Mouse (Mus musculus) granulocyte monocyte progenitor cell, adult 5-6 weeks (primary cell): ENCODE results near the gene Ferd3l. TPM values are rescaled to one million over a fixed set of nuclear protein-coding genes. Genes with fewer than 3 reads are reported as not detected.

ENCODE experiments used
- ATAC-seq: replicated peaks from 2 replicates; pipeline ENCODE4 v1.8.0; 2016; ENCODE audit warnings: mild to moderate bottlenecking, moderate TSS enrichment, inconsistent platforms; ENCODE audit not compliant: poor library complexity, severe bottlenecking
- total RNA-seq, 2 experiments: library from RNA; stranded (forward) in 1 of 2; stranded (reverse) in 1 of 2; fragments of 200-712, 200-1000 nt in 1 of 2; fragments of >200 nt in 1 of 2; fragmentation: Nextera tagmentation in 1 of 2; gene quantifications; 2 replicates each; pipeline ENCODE4 v1.2.3; 2014 to 2017

The Ferd3l gene
- total RNA-seq (2014; fragmentation: Nextera tagmentation) (not detected in 2 replicates), total RNA-seq (2017) (not detected in 2 replicates)

- no peak for ATAC-seq
These were observed at the start of gene Ferd3l for GRCm38 (mm10) chr12:33928331-33929192. Gene Ferd3l, plus strand, starts transcription at chr12:33928425.

GRCm38 (mm10) chr12:33893956-33894355, 34.3 kb upstream of the Ferd3l start:
- no peak for ATAC-seq

DNA sequence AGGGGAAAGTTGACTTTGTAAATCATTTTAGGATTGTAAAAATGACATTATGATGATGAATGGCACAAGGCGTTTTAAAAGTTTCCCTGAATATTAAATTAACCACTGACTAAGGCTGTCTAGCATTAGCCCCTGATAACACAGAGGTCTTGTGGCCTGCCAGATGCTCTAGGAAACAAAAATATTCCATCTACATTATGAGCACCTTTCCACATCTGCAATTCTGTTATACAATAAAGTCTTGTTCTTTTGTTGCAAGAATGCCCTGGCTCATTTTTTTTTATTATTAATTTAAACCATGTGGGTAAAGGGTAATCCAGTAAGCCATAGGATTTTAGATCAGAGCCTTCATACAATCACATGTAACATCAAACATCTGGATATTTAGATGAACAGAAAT, 33.6 kb upstream of the Ferd3l start:
- no peak for ATAC-seq

GRCm38 (mm10) chr12:33926751-33927150, 1.5 kb upstream of the Ferd3l start:
- no peak for ATAC-seq

GRCm38 (mm10) chr12:33927334-33928098, 709 bp upstream of the Ferd3l start:
- no peak for ATAC-seq

GRCm38 (mm10) chr12:33952843-33953242, 24.6 kb downstream of the Ferd3l start:
- no peak for ATAC-seq

DNA sequence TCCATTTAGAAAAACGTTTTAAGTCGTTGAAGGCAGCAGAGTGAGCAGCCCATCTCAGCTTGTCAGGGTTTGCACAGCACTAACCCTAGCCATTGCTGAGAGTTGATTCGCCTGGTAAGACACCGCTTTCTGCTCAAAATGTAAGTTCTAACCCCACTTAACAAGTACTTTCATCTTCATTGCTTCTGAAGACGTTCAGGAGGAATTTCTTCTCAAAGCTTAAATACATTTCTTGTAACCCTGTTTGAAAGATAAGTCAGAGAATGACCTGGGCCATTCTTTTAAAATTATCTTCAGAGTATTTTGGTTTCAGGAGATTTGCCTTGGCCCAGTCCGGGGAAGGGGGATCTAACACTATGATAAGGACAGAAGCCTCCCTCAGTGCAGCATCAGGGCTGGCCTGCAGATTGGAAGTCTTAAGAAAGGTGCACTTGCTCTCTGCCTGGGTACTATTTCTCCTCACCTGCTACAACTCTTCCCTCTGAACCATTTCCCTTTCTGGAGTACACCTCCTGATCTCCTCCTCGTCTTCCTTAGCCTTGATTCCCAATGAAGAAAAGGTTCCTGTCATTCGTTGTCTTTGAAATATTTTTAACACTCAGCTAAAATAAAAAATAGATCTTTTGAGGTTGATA, 26.8 kb downstream of the Ferd3l start:
- no peak for ATAC-seq

GRCm38 (mm10) chr12:33955606-33956295, 27.5 kb downstream of the Ferd3l start:
- no peak for ATAC-seq

- no peak for ATAC-seq
These were observed 28.6 kb downstream of the Ferd3l start for GRCm38 (mm10) chr12:33956576-33957399.

DNA sequence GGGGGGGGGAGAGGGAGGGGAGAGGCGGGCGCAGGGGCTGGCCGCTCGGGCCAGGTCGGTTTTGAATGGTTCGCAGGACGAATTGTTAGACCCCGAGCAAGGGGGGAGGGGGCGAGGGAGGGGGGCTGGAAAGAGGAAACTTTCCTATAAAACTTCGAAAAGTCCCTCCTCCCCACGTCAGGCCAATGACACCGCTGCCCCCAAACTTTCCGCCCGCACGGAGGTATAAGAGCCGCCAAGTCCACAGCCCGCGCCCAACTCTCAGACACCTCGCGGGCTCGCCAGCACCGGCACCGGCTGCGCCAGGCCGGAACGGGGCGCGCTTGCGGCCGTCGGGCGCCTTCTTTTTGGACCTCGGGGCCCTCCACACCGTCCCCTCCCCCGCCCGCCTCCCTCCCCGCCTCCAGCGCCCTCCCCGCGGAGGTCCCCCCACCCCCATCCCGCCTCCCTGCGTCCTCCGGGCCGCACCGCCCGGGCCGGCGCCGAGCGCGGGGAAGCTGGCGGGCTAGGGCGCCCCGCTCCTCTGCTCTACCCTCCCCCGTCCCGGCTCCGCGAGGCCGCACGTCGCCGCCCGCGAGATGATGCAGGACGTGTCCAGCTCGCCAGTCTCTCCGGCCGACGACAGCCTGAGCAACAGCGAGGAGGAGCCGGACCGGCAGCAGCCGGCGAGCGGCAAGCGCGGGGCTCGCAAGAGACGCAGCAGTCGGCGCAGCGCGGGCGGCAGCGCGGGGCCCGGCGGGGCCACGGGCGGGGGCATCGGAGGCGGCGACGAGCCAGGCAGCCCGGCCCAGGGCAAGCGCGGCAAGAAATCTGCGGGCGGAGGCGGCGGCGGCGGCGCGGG, 29.4 kb downstream of the Ferd3l start, which contains the start of gene Twist1:
Gene Twist1, plus strand, starts transcription at position 272 of the 841 bp plus-strand sequence.
- ATAC-seq = peak; percentile 26

DNA sequence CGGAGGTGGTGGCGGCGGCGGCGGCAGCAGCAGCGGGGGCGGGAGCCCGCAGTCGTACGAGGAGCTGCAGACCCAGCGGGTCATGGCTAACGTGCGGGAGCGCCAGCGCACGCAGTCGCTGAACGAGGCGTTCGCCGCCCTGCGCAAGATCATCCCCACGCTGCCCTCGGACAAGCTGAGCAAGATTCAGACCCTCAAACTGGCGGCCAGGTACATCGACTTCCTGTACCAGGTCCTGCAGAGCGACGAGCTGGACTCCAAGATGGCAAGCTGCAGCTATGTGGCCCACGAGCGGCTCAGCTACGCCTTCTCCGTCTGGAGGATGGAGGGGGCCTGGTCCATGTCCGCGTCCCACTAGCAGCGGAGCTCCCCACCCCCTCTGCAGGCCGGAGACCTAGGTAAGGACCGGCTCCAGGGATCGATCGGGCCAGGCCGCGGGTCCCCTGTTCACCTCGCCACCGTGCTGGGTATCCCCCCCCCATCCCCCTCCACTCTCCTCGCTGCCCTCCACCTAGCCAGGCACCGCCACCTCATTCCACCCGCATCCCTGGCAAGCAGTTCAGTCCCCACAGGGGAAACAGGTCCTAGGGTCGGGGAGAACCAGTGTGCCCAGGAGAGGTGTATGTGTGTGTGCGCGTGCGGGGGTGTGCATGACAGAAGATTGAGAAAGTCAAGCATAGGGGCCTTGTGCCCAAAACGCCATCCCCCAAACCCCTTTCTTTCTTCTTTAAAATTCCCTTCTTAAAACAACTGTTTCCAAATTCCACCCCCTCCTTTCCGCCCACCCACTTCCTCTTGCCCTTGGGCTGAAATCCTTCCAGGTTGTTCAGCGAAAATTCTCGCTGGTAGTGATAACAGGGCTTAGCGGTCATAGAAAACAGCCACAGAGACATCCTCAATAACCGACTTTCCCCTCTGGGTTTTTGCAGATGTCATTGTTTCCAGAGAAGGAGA, 30.3 kb downstream of the Ferd3l start:
- ATAC-seq = peak; percentile 41

GRCm38 (mm10) chr12:33959206-33959605, 31.0 kb downstream of the Ferd3l start:
- no peak for ATAC-seq

- no peak for ATAC-seq
These were observed 31.6 kb downstream of the Ferd3l start for GRCm38 (mm10) chr12:33959846-33960245.

GRCm38 (mm10) chr12:33961013-33961412, 32.8 kb downstream of the Ferd3l start:
- ATAC-seq = no peak

GRCm38 (mm10) chr12:33962118-33962772, 34.0 kb downstream of the Ferd3l start:
- ATAC-seq = no peak

DNA sequence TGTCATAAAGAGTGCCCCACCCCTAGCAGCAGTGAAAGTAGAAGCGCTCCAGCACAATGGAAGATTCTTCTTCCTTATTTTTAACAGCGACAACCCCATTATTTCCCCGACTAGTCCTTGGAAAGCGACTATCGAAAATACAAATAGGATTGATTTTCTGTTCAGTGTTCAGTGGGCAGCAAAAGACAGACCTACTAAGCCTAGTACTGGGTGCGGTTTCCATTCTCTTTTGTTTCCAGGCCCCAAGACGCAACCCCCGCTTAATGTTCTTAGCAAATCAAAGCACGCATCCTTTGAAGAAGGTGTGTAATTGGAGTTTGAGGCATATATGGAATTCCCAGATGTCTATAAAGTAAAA, 34.5 kb downstream of the Ferd3l start:
- no peak for ATAC-seq
